Mouse (Mus musculus) midbrain, embryonic 11.5 days (tissue): Measurements from ENCODE around the gene Gsto1. TPM values are rescaled to one million over a fixed set of nuclear protein-coding genes. Genes with fewer than 3 reads are reported as not detected.

Experiments
- ATAC-seq: fragments of 200-750 bp; cut with Nextera tagmentation; 2 replicates; pipeline ENCODE4 v1.8.0; 2017; ENCODE audit warnings: moderate TSS enrichment, moderate library complexity; ENCODE audit not compliant: low FRiP score
- DNase-seq: peaks from one replicate; pipeline ENCODE4 v3.0.0; 2015; ENCODE audit warnings: low spot score; ENCODE audit errors: missing footprints
- H3K27ac ChIP-seq: fragments of 300-500 bp; sonication (generic); 2 replicates; pipeline ENCODE4 v1.5.1; 2014; ENCODE audit warnings: low read depth, low read length
- H3K27me3 ChIP-seq: fragments of 300-500 bp; sonication (generic); 2 replicates; pipeline ENCODE4 v1.6.1; 2014; ENCODE audit warnings: mild to moderate bottlenecking, low read length, moderate library complexity, mixed read lengths; ENCODE audit not compliant: control insufficient read depth, insufficient read depth
- H3K36me3 ChIP-seq: fragments of 300-500 bp; sonication (generic); 2 replicates; pipeline ENCODE4 v1.6.1; 2014; ENCODE audit warnings: mild to moderate bottlenecking, low read length, moderate library complexity, mixed read lengths; ENCODE audit not compliant: control insufficient read depth, insufficient read depth
- H3K4me1 ChIP-seq: fragments of 300-500 bp; sonication (generic); 2 replicates; pipeline ENCODE4 v1.6.1; 2014; ENCODE audit warnings: low read length; ENCODE audit not compliant: control insufficient read depth, insufficient read depth
- H3K4me2 ChIP-seq: fragments of 300-500 bp; sonication (generic); 2 replicates; pipeline ENCODE4 v1.6.1; 2014; ENCODE audit warnings: mild to moderate bottlenecking, moderate library complexity
- H3K4me3 ChIP-seq: fragments of 300-500 bp; sonication (generic); 2 replicates; pipeline ENCODE4 v1.5.1; 2014; ENCODE audit warnings: low read depth, low read length
- H3K9ac ChIP-seq: fragments of 300-500 bp; sonication (generic); 2 replicates; pipeline ENCODE4 v1.6.1; 2014; ENCODE audit warnings: low read length
- H3K9me3 ChIP-seq: fragments of 300-500 bp; sonication (generic); 2 replicates; pipeline ENCODE4 v1.6.1; 2016; ENCODE audit warnings: low read length; ENCODE audit not compliant: control insufficient read depth
- WGBS: fragments of 180-500 bp; shearing (Covaris S2); extraction: QIAGEN DNeasy Blood & Tissue Kit; methylation state at CpG from one replicate; pipeline ENCODE4 v1.1.7; 2014; 5-methylcytosine and 5-hydroxymethylcytosine counted together
- polyA plus RNA-seq: library from polyadenylated mRNA; unstranded; fragments of >200 nt; fragmentation: Nextera tagmentation; extraction: Ambion mirVana; gene quantifications from 2 replicates; pipeline ENCODE4 v1.2.1, GENCODE M21; 2014

Gsto1 gene
- polyA plus RNA-seq = 78.9 and 81.1 TPM in 2 replicates

DNA sequence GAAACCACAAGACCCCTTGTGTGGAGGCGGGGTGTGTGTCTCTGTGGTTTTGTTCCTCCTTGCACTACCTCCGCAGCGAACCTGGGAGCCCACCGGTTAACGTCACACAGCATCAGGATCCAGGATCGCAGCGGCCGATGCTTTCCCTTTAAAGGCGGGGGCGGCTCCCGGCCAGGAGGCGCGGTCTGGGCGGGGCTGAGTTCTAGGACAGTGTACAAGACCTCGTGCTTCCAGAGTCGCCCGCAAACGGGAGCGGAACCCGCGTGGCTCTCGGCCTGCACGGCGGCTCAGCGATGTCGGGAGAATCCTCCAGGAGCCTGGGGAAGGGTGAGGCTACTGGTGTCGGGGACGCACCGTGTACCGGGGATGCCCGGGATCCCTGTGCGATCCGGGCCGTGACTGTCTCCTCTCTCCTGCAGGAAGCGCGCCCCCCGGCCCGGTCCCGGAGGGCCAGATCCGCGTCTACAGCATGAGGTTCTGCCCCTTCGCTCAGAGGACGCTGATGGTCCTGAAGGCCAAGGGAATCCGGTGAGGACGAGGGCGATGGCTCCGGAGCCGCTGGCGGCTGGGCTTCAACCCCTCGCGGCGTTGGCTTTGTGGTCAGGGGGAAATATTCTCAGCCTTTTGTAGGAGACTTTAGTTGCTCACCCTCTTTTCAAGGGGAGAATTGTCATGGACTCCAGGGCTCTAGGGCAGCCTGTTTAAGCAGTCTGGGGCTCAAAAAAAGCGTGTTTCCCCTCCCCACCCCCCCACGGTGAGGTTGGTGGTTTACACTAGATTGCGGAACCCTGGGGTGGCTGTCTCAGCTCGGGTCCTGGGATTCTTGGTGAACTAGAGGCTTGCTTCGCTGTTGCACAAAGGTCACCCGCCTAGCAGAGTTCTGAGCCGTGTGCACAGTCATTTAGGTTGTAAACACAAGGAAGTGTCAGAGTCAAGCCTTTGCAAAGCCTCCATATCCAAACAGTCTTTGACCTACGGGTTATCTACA, at the start of gene Gsto1:
TSS of gene Gsto1 (plus strand) at position 175 of the 988 bp plus-strand sequence.
- under 1% methylated on average over 60 of the region's 60 CpGs for WGBS
- peak; percentile 94 for ATAC-seq
- peak; percentile 97 for DNase-seq
- H3K36me3 ChIP-seq = no peaks in the 10 kb centered on the region
- no peaks in the 10 kb centered on the region for H3K9me3 ChIP-seq
- peak within 1 kb of the TSS; percentile 66 for H3K4me3 ChIP-seq
- H3K27ac ChIP-seq = no peak within 1 kb of the TSS
- peak within 1 kb of the TSS; percentile 99 for H3K4me2 ChIP-seq
- peaks cover 10% of the 10 kb centered on the region for H3K4me1 ChIP-seq
- H3K9ac ChIP-seq = peak within 1 kb of the TSS; percentile 77
- no peaks in the 10 kb centered on the region; the same call in 1 of the 2 replicates for H3K27me3 ChIP-seq

DNA sequence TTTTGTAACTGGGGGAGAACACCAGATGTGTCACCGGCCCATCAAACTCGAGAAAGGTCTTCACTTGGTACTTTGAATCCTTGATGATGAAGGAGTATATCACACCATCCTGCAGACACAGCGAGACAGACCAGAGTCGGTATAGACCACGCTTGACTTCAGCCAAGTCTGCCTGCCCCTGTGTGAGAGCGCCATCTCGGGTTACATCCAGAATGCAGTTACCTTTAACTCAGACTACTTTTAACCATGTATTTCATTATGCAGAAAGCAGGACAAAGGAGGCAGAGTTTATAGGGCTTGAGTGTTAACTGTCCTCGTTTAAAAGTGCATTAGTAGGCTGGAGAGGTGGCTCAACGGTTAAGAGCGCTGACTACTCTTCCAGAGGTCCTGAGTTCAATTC, 42.7 kb upstream of the Gsto1 start:
- no peak for DNase-seq
- no peak overlapping the region for H3K4me3 ChIP-seq
- no peak overlapping the region for H3K27ac ChIP-seq
- WGBS = 85% methylated on average over 10 of the region's 10 CpGs
- H3K9ac ChIP-seq = no peak overlapping the region
- no peak overlapping the region for H3K4me2 ChIP-seq
- H3K9me3 ChIP-seq = no peaks in the 10 kb centered on the region
- H3K4me1 ChIP-seq = no peaks in the 10 kb centered on the region
- no peaks in the 10 kb centered on the region for H3K36me3 ChIP-seq
- no peaks in the 10 kb centered on the region for H3K27me3 ChIP-seq
- no peak for ATAC-seq

DNA sequence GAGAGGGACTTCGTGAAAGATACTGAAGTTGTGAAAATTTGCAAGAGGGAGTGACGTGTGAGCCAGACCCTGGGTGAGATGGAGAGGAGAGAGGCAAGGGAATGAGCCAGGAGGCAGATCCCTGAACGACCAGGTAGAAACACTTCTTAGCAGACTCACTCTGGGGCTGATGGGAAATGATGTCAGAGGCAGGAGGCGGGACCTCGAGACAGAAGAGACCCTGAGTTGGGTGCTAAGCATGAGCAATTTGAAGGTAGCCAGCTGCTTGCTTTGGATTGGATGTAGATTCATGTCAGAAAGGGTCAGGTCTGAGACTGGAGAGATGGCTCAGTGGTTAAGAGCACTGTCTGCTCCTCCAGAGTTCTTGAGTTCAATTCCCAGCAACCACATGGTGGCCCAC, 40.0 kb upstream of the Gsto1 start:
- Histone ChIP-seq H3K4me1 (no peaks in the 10 kb centered on the region), H3K27me3 (no peaks in the 10 kb centered on the region), H3K36me3 (no peaks in the 10 kb centered on the region), H3K9ac (no peak overlapping the region), H3K4me3 (no peak overlapping the region), H3K27ac (no peak overlapping the region), H3K4me2 (no peak overlapping the region), H3K9me3 (no peaks in the 10 kb centered on the region)
- WGBS = 86% methylated on average over 5 of the region's 5 CpGs
- DNase-seq (no peak), ATAC-seq (no peak)

DNA sequence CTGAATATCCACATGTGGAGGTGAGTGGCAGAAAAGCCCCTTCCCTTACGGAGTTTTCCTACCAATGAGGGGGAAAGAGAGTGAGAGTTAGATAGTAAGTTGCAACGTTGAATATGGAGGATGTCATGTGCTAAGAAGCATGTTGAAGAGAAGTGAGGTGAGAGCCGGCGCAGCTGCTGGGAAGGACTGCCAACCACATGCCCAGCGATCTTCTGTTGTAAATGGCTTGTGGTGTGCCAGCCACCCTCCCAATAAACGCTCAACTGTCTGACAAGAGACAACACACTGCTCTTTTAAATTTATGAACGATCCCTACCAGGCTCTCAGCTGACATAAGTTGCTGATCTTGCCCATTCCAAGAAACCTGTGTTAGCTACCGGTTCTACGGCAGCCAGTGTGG, 37.1 kb upstream of the Gsto1 start:
- Histone ChIP-seq H3K4me3 (no peak overlapping the region), H3K27me3 (no peaks in the 10 kb centered on the region), H3K27ac (no peak overlapping the region), H3K9me3 (no peaks in the 10 kb centered on the region), H3K36me3 (no peaks in the 10 kb centered on the region), H3K4me2 (no peak overlapping the region), H3K4me1 (no peaks in the 10 kb centered on the region), H3K9ac (no peak overlapping the region)
- WGBS = 90% methylated on average over 9 of the region's 9 CpGs
- ATAC-seq (no peak), DNase-seq (no peak)

DNA sequence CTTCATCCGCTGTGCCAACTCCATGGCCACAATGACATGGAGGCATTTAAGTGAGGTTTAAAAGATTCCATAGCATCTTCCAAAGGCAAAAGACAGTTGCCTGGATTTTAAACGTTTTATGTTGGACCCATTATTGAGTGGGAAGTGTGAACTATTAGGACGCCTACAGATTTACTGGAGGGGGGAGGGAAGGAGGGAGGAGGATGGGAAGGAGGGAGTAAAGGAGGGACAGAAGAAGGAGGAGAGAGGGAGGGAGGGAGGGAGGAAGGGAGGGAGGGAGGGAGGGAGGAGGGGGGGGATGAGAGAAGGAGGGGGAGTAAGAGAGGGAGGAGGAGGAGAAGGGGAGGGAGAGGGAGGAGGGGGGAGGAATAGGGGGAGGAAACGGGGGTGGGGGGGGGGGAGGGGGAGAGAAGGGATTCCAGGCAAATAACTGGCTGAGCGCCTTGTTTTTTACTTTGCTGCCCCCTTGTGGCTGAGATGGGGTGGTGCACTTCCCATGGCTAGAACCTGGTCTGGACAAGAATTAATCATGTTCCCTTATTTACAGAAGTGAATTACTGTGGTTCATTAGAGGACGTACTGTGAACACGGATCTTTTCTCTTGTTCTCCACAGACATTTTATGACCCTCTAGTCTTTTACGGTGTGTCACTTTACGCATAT, 33.8 kb upstream of the Gsto1 start:
- Histone ChIP-seq H3K27me3 (no peaks in the 10 kb centered on the region), H3K27ac (no peak overlapping the region), H3K36me3 (no peaks in the 10 kb centered on the region), H3K4me2 (no peak overlapping the region), H3K9ac (no peak overlapping the region), H3K4me3 (no peak overlapping the region), H3K9me3 (no peaks in the 10 kb centered on the region), H3K4me1 (no peaks in the 10 kb centered on the region)
- 22% methylated on average over 9 of the region's 9 CpGs for WGBS
- ATAC-seq = peak; percentile 46; the same call in 1 of the 2 replicates
- DNase-seq = peak; percentile 95

DNA sequence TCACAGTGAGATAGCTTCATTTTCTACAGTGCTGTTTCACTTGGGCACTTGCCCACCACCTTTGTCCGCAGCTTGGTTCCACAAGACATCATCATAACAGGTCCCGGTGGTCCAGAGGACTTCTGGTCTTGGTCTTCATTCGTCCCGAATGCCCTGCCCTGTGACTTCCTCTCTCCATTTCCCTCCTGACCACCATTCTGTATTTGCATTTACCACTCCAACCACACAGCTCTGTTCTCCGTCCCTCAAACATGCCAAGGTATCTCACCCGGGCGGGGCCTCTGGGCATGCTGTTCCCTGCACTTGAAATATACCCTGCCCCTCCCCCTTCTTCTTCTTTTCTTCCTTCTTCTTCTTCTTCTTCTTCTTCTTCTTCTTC, 33.3 kb upstream of the Gsto1 start:
- no peaks in the 10 kb centered on the region for H3K36me3 ChIP-seq
- H3K27me3 ChIP-seq = no peaks in the 10 kb centered on the region
- no peaks in the 10 kb centered on the region for H3K9me3 ChIP-seq
- H3K27ac ChIP-seq = no peak overlapping the region
- ATAC-seq (peak; percentile 27; the same call in 1 of the 2 replicates), DNase-seq (no peak)
- no peak overlapping the region for H3K9ac ChIP-seq
- H3K4me2 ChIP-seq = no peak overlapping the region
- H3K4me1 ChIP-seq = no peaks in the 10 kb centered on the region
- no peak overlapping the region for H3K4me3 ChIP-seq
- 64% methylated on average over 7 of the region's 7 CpGs for WGBS

DNA sequence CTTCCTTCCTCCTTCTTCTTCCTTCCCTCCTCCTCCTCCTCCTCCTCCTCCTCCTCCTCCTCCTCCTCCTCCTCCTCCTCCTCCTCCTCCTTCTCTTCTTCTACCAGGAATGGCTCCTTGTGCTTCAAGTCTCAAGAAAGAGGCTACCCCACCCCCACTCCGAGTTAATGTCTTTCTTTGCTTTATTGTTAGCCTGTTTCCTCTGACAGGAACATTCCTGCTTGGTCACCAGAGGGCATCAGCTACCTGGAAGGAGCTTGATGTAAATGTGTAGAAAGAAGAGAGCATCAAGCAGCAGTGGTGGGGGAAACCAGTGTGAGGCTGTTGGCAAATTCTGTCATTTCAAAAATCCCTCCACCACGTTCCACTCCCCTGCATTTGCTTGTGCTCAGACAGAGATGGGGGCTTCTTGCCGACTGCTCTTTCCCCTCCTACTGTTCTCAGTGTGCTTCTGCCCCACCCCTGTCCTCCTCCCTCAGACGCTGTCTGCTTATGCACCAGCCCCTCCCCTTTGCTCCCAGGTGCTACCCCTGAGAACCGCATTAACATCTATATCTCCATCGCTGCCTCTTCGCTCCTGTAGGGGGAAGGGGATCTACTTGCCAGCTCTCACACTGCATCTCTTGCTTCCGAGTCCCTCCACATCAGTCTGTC, 32.5 kb upstream of the Gsto1 start:
- DNase-seq (no peak), ATAC-seq (no peak)
- H3K27me3 ChIP-seq = no peaks in the 10 kb centered on the region
- WGBS = 20% methylated on average over 8 of the region's 8 CpGs
- no peak overlapping the region for H3K27ac ChIP-seq
- H3K9ac ChIP-seq = no peak overlapping the region
- H3K4me3 ChIP-seq = no peak overlapping the region
- no peak overlapping the region for H3K4me2 ChIP-seq
- H3K4me1 ChIP-seq = no peaks in the 10 kb centered on the region
- H3K9me3 ChIP-seq = no peaks in the 10 kb centered on the region
- H3K36me3 ChIP-seq = no peaks in the 10 kb centered on the region

DNA sequence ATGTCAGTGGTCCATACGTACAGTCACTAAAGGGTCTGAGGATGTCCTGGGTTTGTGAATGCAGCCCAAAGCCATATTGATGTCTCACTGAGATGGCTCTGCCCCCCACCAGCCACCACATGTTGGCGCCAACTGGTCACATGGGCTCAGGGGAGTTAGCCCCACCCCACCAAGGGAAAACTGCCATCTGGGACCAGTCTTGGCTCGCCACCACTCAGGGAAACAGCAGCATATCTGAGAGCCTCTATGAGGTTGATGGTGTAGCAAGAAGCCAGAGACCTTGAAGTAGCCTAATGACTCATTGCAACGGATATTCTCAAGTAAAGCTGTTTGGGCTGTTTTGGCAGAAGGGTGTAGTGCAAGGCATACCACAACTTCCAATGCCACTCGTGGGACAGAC, 30.7 kb upstream of the Gsto1 start:
- Histone ChIP-seq H3K4me2 (no peak overlapping the region), H3K36me3 (no peaks in the 10 kb centered on the region), H3K4me3 (no peak overlapping the region), H3K27me3 (no peaks in the 10 kb centered on the region), H3K4me1 (no peaks in the 10 kb centered on the region), H3K9me3 (no peaks in the 10 kb centered on the region), H3K27ac (no peak overlapping the region), H3K9ac (no peak overlapping the region)
- ATAC-seq (no peak), DNase-seq (no peak)
- WGBS = 83% methylated on average over 5 of the region's 5 CpGs
